Mouse (Mus musculus): ENCODE data around the gene Psd. TPM values are rescaled to one million over a fixed set of nuclear protein-coding genes. Genes with fewer than 3 reads are reported as not detected.

Psd gene
- total and polyA plus RNA-seq, 2 experiments from 2014 or later, result 179 to 471 TPM

GRCm38 (mm10) chr19:46308303-46308702 lies 18.7 kb downstream of the Psd start:
- H3K4me3 ChIP-seq (ENCODE audit: low read depth, low read length), result peak overlapping the region; percentile 46; the same call in 1 of the 2 replicates
- H3K36me3 ChIP-seq (ENCODE audit: insufficient read depth, low read length), result peaks cover 26% of the 10 kb centered on the region
- H3K4me1 ChIP-seq (ENCODE audit: insufficient read depth, low read length), result no peaks in the 10 kb centered on the region
- peak overlapping the region; percentile 81 for H3K4me2 ChIP-seq (ENCODE audit: low read depth, low read length, poor library complexity, severe bottlenecking)
- H3K9me3 ChIP-seq (ENCODE audit: low read length), result no peaks in the 10 kb centered on the region
- DNase-seq (ENCODE audit: low spot score) (no peak), ATAC-seq (ENCODE audit: low FRiP score) (no peak)
- WGBS, result 71% methylated on average over 16 of the region's 16 CpGs
- TF ChIP-seq CTCF (IDR thresholded peaks at IDR 0.05), result no peak
- H3K9ac ChIP-seq (replicated peaks; ENCODE audit: low read length, poor library complexity, severe bottlenecking), result no peak overlapping the region
- no peak overlapping the region for H3K27ac ChIP-seq (ENCODE audit: low read depth, low read length)
- H3K27me3 ChIP-seq (ENCODE audit: insufficient read depth, low read length), result 0 out of 2 replicates have a peak, but pooled peaks cover 10% of the 10 kb centered on the region

DNA sequence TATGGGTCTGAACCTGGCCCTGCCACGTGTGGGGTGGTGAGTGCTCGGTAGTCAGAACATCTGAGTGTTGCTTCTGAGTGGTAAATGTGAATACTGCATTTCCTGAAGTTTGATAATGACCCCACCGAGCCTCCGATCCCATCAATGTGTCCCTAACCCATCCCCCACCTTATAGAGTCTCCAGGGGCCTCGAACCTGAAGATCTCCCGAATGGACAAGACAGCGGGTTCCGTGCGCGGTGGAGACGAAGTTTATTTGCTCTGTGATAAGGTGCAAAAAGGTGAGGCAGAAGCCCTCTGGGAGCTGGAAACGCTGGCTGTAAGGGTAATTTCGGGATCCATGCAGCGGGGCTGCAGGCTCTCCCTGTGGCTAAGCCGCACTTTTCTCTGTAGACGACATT lies 19.2 kb downstream of the Psd start:
- H3K9me3 ChIP-seq (ENCODE audit: low read length), result no peaks in the 10 kb centered on the region
- H3K4me2 ChIP-seq (ENCODE audit: low read depth, low read length, poor library complexity, severe bottlenecking), result no peak overlapping the region
- no peak overlapping the region for H3K27ac ChIP-seq (ENCODE audit: low read depth, low read length)
- ATAC-seq (ENCODE audit: low FRiP score) (no peak), DNase-seq (ENCODE audit: low spot score) (no peak)
- H3K4me1 ChIP-seq (ENCODE audit: insufficient read depth, low read length), result no peaks in the 10 kb centered on the region
- 0 out of 2 replicates have a peak, but pooled peaks cover 10% of the 10 kb centered on the region for H3K27me3 ChIP-seq (ENCODE audit: insufficient read depth, low read length)
- no peak for TF ChIP-seq CTCF (IDR thresholded peaks at IDR 0.05)
- no peak overlapping the region for H3K9ac ChIP-seq (replicated peaks; ENCODE audit: low read length, poor library complexity, severe bottlenecking)
- no peak overlapping the region for H3K4me3 ChIP-seq (ENCODE audit: low read depth, low read length)
- 83% methylated on average over 16 of the region's 16 CpGs for WGBS
- H3K36me3 ChIP-seq (ENCODE audit: insufficient read depth, low read length), result peaks cover 21% of the 10 kb centered on the region

- WGBS, result 94% methylated on average over 9 of the region's 9 CpGs
- Histone ChIP-seq H3K4me1 (ENCODE audit: insufficient read depth, low read length) (no peaks in the 10 kb centered on the region), H3K27ac (ENCODE audit: low read depth, low read length) (no peak overlapping the region), H3K4me3 (ENCODE audit: low read depth, low read length) (no peak overlapping the region), H3K36me3 (ENCODE audit: insufficient read depth, low read length) (peaks cover 13% of the 10 kb centered on the region), H3K27me3 (ENCODE audit: insufficient read depth, low read length) (0 out of 2 replicates have a peak, but pooled peaks cover 10% of the 10 kb centered on the region), H3K9me3 (ENCODE audit: low read length) (no peaks in the 10 kb centered on the region), H3K4me2 (ENCODE audit: low read depth, low read length, poor library complexity, severe bottlenecking) (no peak overlapping the region), H3K9ac (replicated peaks; ENCODE audit: low read length, poor library complexity, severe bottlenecking) (no peak overlapping the region)
- DNase-seq (ENCODE audit: low spot score) (no peak), ATAC-seq (ENCODE audit: low FRiP score) (no peak)
- no peak for TF ChIP-seq CTCF (IDR thresholded peaks at IDR 0.05)
Observed at GRCm38 (mm10) chr19:46306751-46307289, 20.1 kb downstream of the Psd start.

DNA sequence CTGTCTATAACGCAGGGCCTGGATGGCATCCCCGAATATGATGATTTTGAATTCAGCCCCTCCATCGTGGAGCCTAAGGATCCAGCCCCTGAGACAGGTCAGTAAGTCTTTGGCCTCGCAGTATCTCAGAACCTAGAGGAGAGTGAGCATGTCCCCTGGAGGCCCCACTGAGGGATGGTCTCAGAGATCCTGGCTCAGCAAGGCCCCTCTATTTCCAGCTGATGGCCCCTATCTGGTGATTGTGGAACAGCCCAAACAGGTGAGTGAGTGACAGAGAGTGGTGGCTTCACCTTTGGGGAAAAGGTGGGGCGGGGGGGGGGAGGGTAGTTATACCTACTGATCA lies 20.7 kb downstream of the Psd start:
- DNase-seq (ENCODE audit: low spot score) (no peak), ATAC-seq (ENCODE audit: low FRiP score) (no peak)
- no peaks in the 10 kb centered on the region for H3K4me1 ChIP-seq (ENCODE audit: insufficient read depth, low read length)
- WGBS, result 57% methylated on average over 5 of the region's 5 CpGs
- no peak overlapping the region for H3K27ac ChIP-seq (ENCODE audit: low read depth, low read length)
- 0 out of 2 replicates have a peak, but pooled peaks cover 10% of the 10 kb centered on the region for H3K27me3 ChIP-seq (ENCODE audit: insufficient read depth, low read length)
- peak overlapping the region; percentile 83 for H3K4me2 ChIP-seq (ENCODE audit: low read depth, low read length, poor library complexity, severe bottlenecking)
- no peaks in the 10 kb centered on the region for H3K9me3 ChIP-seq (ENCODE audit: low read length)
- 0 out of 2 replicates have a peak overlapping the region, but pooled peaks have one; percentile 44 for H3K4me3 ChIP-seq (ENCODE audit: low read depth, low read length)
- peaks cover 7% of the 10 kb centered on the region for H3K36me3 ChIP-seq (ENCODE audit: insufficient read depth, low read length)
- H3K9ac ChIP-seq (replicated peaks; ENCODE audit: low read length, poor library complexity, severe bottlenecking), result no peak overlapping the region
- TF ChIP-seq CTCF (IDR thresholded peaks at IDR 0.05), result no peak

DNA sequence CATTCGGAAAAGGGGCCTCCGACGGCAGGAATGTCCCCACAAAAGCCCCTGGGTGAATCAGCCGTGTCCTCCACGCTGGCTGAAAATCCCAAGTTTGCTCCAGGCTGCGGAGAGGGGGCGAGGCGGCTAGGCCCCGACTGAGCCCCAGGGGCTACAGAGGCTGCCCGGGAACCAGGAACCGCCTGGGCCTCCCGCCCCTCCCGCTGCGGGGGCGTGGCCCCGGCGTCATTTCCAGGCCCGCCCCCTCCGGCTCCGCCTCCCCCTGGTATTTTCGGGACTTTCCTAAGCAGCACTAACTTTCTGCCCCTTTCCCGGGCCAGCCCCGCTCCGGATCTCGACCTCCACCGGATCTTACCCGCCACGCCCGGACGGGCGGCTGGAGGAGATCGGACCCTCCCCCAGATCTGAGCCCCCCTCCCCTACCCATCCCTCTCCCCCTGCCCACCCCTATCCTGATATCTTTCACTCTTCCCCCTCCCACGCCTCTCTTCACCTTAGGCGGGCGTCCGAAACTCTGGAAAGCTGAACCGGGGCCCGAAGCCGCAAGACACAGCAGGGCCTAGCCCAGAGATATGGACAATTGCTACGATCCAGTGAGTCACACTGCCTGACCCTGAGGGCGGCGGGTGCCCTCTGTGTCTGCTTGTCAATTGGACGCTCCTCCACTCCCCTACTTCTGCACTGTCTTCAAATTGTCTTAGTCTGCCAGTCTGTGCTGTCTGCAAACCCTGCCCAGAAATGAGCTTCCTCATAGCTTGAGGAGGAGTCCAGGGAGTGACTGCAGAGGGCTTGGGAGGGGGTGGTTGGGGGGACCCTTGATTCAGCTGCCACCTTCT lies 21.3 kb downstream of the Psd start:
- Histone ChIP-seq H3K27me3 (ENCODE audit: insufficient read depth, low read length) (0 out of 2 replicates have a peak, but pooled peaks cover 10% of the 10 kb centered on the region), H3K36me3 (ENCODE audit: insufficient read depth, low read length) (peaks cover 1% of the 10 kb centered on the region), H3K9me3 (ENCODE audit: low read length) (no peaks in the 10 kb centered on the region), H3K4me1 (ENCODE audit: insufficient read depth, low read length) (no peaks in the 10 kb centered on the region), H3K9ac (replicated peaks; ENCODE audit: low read length, poor library complexity, severe bottlenecking) (peak overlapping the region; percentile 52; the same call in 1 of the 2 replicates), H3K4me3 (ENCODE audit: low read depth, low read length) (peak overlapping the region; percentile 44), H3K27ac (ENCODE audit: low read depth, low read length) (no peak overlapping the region), H3K4me2 (ENCODE audit: low read depth, low read length, poor library complexity, severe bottlenecking) (peak overlapping the region; percentile 83)
- no peak for TF ChIP-seq CTCF (IDR thresholded peaks at IDR 0.05)
- ATAC-seq (ENCODE audit: low FRiP score) (peak; percentile 22), DNase-seq (ENCODE audit: low spot score) (peak; percentile 65)
- WGBS, result 1% methylated on average over 41 of the region's 43 CpGs

GRCm38 (mm10) chr19:46304908-46305333 lies 22.0 kb downstream of the Psd start:
- peak overlapping the region; percentile 83 for H3K4me2 ChIP-seq (ENCODE audit: low read depth, low read length, poor library complexity, severe bottlenecking)
- no peaks in the 10 kb centered on the region for H3K9me3 ChIP-seq (ENCODE audit: low read length)
- DNase-seq (ENCODE audit: low spot score), result no peak
- peak overlapping the region; percentile 44 for H3K4me3 ChIP-seq (ENCODE audit: low read depth, low read length)
- 1% methylated on average over 34 of the region's 34 CpGs for WGBS
- H3K4me1 ChIP-seq (ENCODE audit: insufficient read depth, low read length), result no peaks in the 10 kb centered on the region
- H3K27ac ChIP-seq (ENCODE audit: low read depth, low read length), result no peak overlapping the region
- H3K9ac ChIP-seq (replicated peaks; ENCODE audit: low read length, poor library complexity, severe bottlenecking), result peak overlapping the region; percentile 52; the same call in 1 of the 2 replicates
- H3K36me3 ChIP-seq (ENCODE audit: insufficient read depth, low read length), result no peaks in the 10 kb centered on the region
- 0 out of 2 replicates have a peak, but pooled peaks cover 10% of the 10 kb centered on the region for H3K27me3 ChIP-seq (ENCODE audit: insufficient read depth, low read length)
- ATAC-seq (ENCODE audit: low FRiP score), result peak; percentile 48; the same call in 1 of the 2 replicates
- TF ChIP-seq CTCF (IDR thresholded peaks at IDR 0.05), result no peak

Measured in midbrain, postnatal 0 days (tissue).